Mouse (Mus musculus) MEL (cell line): ENCODE measurements at regions not wholly inside any gene's neighbourhood (a gene's known extent, or its start where the extent isn't known, plus 50 kb on each side); places are given as distances from the start of the nearest gene placed in this dataset.

ENCODE experiments used
- DNase-seq: peaks from one replicate; pipeline ENCODE4 v3.0.0; 2011; ENCODE audit warnings: low read depth, low spot score
- H3K27ac ChIP-seq: 2 replicates; pipeline ENCODE4 v1.5.1; 2012; ENCODE audit warnings: low read depth, mild to moderate bottlenecking, control low read depth, low read length, moderate library complexity; ENCODE audit not compliant: control insufficient read depth
- H3K27me3 ChIP-seq, 2 experiments: fragments of 150-350 bp in 1 of 2; sonication (generic) in 1 of 2; 2 replicates each; pipeline ENCODE4 v1.6.1; 2012; ENCODE audit warnings: low read length in 2 of 2, mild to moderate bottlenecking in 2 of 2, improper control_type of control experiment in 1 of 2, moderate library complexity in 1 of 2; ENCODE audit not compliant: insufficient read depth in 2 of 2, control insufficient read depth in 1 of 2
- H3K36me3 ChIP-seq, 2 experiments: 2 replicates each; pipeline ENCODE4 v1.6.1; 2012 to 2014; ENCODE audit warnings: low read length in 2 of 2, improper control_type of control experiment in 1 of 2, inconsistent platforms in 1 of 2, mild to moderate bottlenecking in 1 of 2; ENCODE audit not compliant: insufficient read depth in 2 of 2, control insufficient read depth in 1 of 2
- H3K4me1 ChIP-seq, 2 experiments: fragments of 150-350 bp in 1 of 2; sonication (generic) in 1 of 2; 2 replicates each; pipeline ENCODE4 v1.6.1; 2012; ENCODE audit warnings: low read length in 2 of 2, improper control_type of control experiment in 1 of 2, mild to moderate bottlenecking in 1 of 2; ENCODE audit not compliant: insufficient read depth in 2 of 2, control insufficient read depth in 1 of 2
- H3K4me3 ChIP-seq, 2 experiments: fragments of 150-350 bp in 1 of 2; sonication (generic) in 1 of 2; 2 replicates each; pipeline ENCODE4 v1.5.1; 2012; ENCODE audit warnings: low read depth in 2 of 2, low read length in 2 of 2, mild to moderate bottlenecking in 2 of 2, moderate library complexity in 2 of 2, control low read depth in 1 of 2, improper control_type of control experiment in 1 of 2; ENCODE audit not compliant: control insufficient read depth in 1 of 2, insufficient read depth in 1 of 2
- H3K79me2 ChIP-seq: 2 replicates; pipeline ENCODE4 v1.6.1; 2012; ENCODE audit warnings: mild to moderate bottlenecking, low read length, moderate library complexity; ENCODE audit not compliant: control insufficient read depth, poor library complexity, insufficient read depth
- H3K9ac ChIP-seq: 2 replicates; pipeline ENCODE4 v1.6.1; 2012; ENCODE audit warnings: low read depth, mild to moderate bottlenecking, control low read depth, low read length, moderate library complexity; ENCODE audit not compliant: control insufficient read depth, poor library complexity, severe bottlenecking
- H3K9me3 ChIP-seq: fragments of 150-350 bp; sonication (generic); replicated peaks from 2 replicates; pipeline ENCODE4 v1.6.1; 2012; ENCODE audit warnings: mild to moderate bottlenecking, low read length, improper control_type of control experiment, moderate library complexity; ENCODE audit not compliant: insufficient read depth
- CHD1 ChIP-seq: IDR thresholded peaks from 2 replicates; pipeline ENCODE4 v1.6.1; 2012; ENCODE audit warnings: low read depth, mild to moderate bottlenecking, inconsistent platforms, low read length, improper control_type of control experiment
- CTCF ChIP-seq, 3 experiments: IDR thresholded peaks in 2 of 3; conservative IDR thresholded peaks in 1 of 3; 2 replicates each; pipeline ENCODE4 v1.5.1; 2011 to 2012; ENCODE audit warnings: low read length in 3 of 3, low read depth in 2 of 3, mild to moderate bottlenecking in 2 of 3, improper control_type of control experiment in 1 of 3, inconsistent platforms in 1 of 3, mixed read lengths in 1 of 3, moderate library complexity in 1 of 3; ENCODE audit not compliant: control insufficient read depth in 1 of 3, insufficient read depth in 1 of 3, poor library complexity in 1 of 3, severe bottlenecking in 1 of 3
- EP300 ChIP-seq, 2 experiments: IDR thresholded peaks; 2 replicates each; pipeline ENCODE4 v1.6.1; 2011; ENCODE audit warnings: improper control_type of control experiment in 2 of 2, low read length in 2 of 2, low read depth in 1 of 2, mild to moderate bottlenecking in 1 of 2
- NRF1 ChIP-seq: IDR thresholded peaks from 2 replicates; pipeline ENCODE4 v1.6.1; 2014; ENCODE audit warnings: low read depth, mild to moderate bottlenecking, inconsistent platforms, low read length, improper control_type of control experiment, moderate library complexity; ENCODE audit not compliant: poor library complexity, insufficient read depth, severe bottlenecking
- POLR2A ChIP-seq, 2 experiments: IDR thresholded peaks; 2 replicates each; pipeline ENCODE4 v1.6.1; 2011 to 2012; ENCODE audit warnings: low read length in 2 of 2, mild to moderate bottlenecking in 2 of 2, control low read depth in 1 of 2, improper control_type of control experiment in 1 of 2, low read depth in 1 of 2, moderate library complexity in 1 of 2; ENCODE audit not compliant: control insufficient read depth in 1 of 2, insufficient read depth in 1 of 2, poor library complexity in 1 of 2
- RAD21 ChIP-seq: IDR thresholded peaks from 2 replicates; pipeline ENCODE4 v1.6.1; 2011; ENCODE audit warnings: mild to moderate bottlenecking, low read depth, low read length, improper control_type of control experiment
- RCOR1 ChIP-seq: IDR thresholded peaks from 2 replicates; pipeline ENCODE4 v1.6.1; 2012; ENCODE audit warnings: low read depth, mild to moderate bottlenecking, inconsistent platforms, low read length, improper control_type of control experiment
- SMC3 ChIP-seq: IDR thresholded peaks from 2 replicates; pipeline ENCODE4 v1.6.1; 2011; ENCODE audit warnings: low read depth, low read length, improper control_type of control experiment
- TAL1 ChIP-seq: IDR thresholded peaks from 2 replicates; pipeline ENCODE4 v1.6.1; 2012; ENCODE audit warnings: mild to moderate bottlenecking, inconsistent platforms, low read length, moderate library complexity, mixed read lengths
- TBP ChIP-seq: IDR thresholded peaks from 2 replicates; pipeline ENCODE4 v1.8.0; 2011; ENCODE audit warnings: low read depth, low read length, improper control_type of control experiment
- USF1 ChIP-seq: IDR thresholded peaks from 2 replicates; pipeline ENCODE4 v1.6.1; 2014; ENCODE audit warnings: low read depth, mild to moderate bottlenecking, inconsistent platforms, low read length, improper control_type of control experiment, moderate library complexity
- USF2 ChIP-seq, 2 experiments: IDR thresholded peaks; 2 replicates each; pipeline ENCODE4 v1.6.1; 2011 to 2012; ENCODE audit warnings: improper control_type of control experiment in 2 of 2, low read length in 2 of 2, borderline replicate concordance in 1 of 2, inconsistent platforms in 1 of 2, low read depth in 1 of 2, mild to moderate bottlenecking in 1 of 2; ENCODE audit not compliant: insufficient read depth in 1 of 2
- ZC3H11A ChIP-seq: IDR thresholded peaks from 2 replicates; pipeline ENCODE4 v1.6.1; 2012; ENCODE audit warnings: low read depth, mild to moderate bottlenecking, inconsistent platforms, low read length, improper control_type of control experiment

GRCm38 (mm10) chr2:71661986-71662385, 83.4 kb upstream of the Itga6 start:
- Histone ChIP-seq H3K36me3 (peaks cover 0 to 16% of the 10 kb centered on the region in 2 experiments; a peak in 2 of 4 replicates), H3K27me3 (no peaks in the 10 kb centered on the region), H3K4me1 (peaks cover 13 to 25% of the 10 kb centered on the region in 2 experiments), H3K9me3 (no peaks in the 10 kb centered on the region), H3K9ac (peak overlapping the region; percentile 51), H3K27ac (peak overlapping the region; percentile 80), H3K79me2 (no peaks in the 10 kb centered on the region), H3K4me3 (peak overlapping the region; percentile 20 to 24; a peak in 3 of 4 replicates)
- peak; percentile 78 for DNase-seq
- peak; percentile 60; the same call in 1 of the 2 replicates for TF ChIP-seq USF1
- peak in 1 of 2 experiments; percentile 23; a peak in 1 of 4 replicates for TF ChIP-seq EP300 (IDR thresholded peaks at IDR 0.05; ENCODE audit: low read depth in 1 of 2, low read length in 2 of 2)
- TF ChIP-seq POLR2A (IDR thresholded peaks at IDR 0.05; ENCODE audit: control insufficient read depth in 1 of 2, insufficient read depth in 1 of 2, low read depth in 1 of 2, low read length in 2 of 2, poor library complexity in 1 of 2): no peak
- TF ChIP-seq USF2 (IDR thresholded peaks at IDR 0.05; ENCODE audit: borderline replicate concordance in 1 of 2, insufficient read depth in 1 of 2, low read depth in 1 of 2, low read length in 2 of 2): 0 out of 4 replicates have a peak, but pooled peaks of 1 of the 2 experiments have one; percentile 11
- TF ChIP-seq NRF1: no peak
- TF ChIP-seq SMC3: no peak
- TF ChIP-seq RCOR1: 0 out of 2 replicates have a peak, but pooled peaks have one; percentile 9
- no peak for TF ChIP-seq ZC3H11A
- TF ChIP-seq, all 39 proteins: peak for 4

GRCm38 (mm10) chr2:71663453-71663852, 82.0 kb upstream of the Itga6 start:
- H3K4me1 ChIP-seq: peaks cover 13 to 23% of the 10 kb centered on the region in 2 experiments
- no peaks in the 10 kb centered on the region for H3K27me3 ChIP-seq
- no peaks in the 10 kb centered on the region for H3K9me3 ChIP-seq
- peaks cover 0 to 14% of the 10 kb centered on the region in 2 experiments; a peak in 2 of 4 replicates for H3K36me3 ChIP-seq
- no peaks in the 10 kb centered on the region for H3K79me2 ChIP-seq
- H3K9ac ChIP-seq: no peak overlapping the region
- peak overlapping the region in 1 of 2 experiments; percentile 24; a peak in 1 of 4 replicates for H3K4me3 ChIP-seq
- DNase-seq: peak; percentile 23
- TF ChIP-seq TAL1 (0 out of 2 replicates have a peak, but pooled peaks have one; percentile 5), CTCF (IDR thresholded peaks at IDR 0.05 in 2 of 3, conservative IDR thresholded peaks at IDR 0.05 in 1 of 3; ENCODE audit: control insufficient read depth in 1 of 3, insufficient read depth in 1 of 3, low read depth in 2 of 3, low read length in 3 of 3, poor library complexity in 1 of 3, severe bottlenecking in 1 of 3) (no peak)
- no peak overlapping the region for H3K27ac ChIP-seq

GRCm38 (mm10) chr2:71666927-71667326, 78.5 kb upstream of the Itga6 start:
- no peak for DNase-seq
- Histone ChIP-seq H3K9me3 (no peaks in the 10 kb centered on the region), H3K79me2 (no peaks in the 10 kb centered on the region), H3K4me1 (peaks cover 9 to 12% of the 10 kb centered on the region in 2 experiments), H3K9ac (no peak overlapping the region), H3K36me3 (peaks cover 0 to 10% of the 10 kb centered on the region in 2 experiments; a peak in 2 of 4 replicates), H3K27ac (no peak overlapping the region), H3K27me3 (peaks cover 1 to 2% of the 10 kb centered on the region in 2 experiments; a peak in 2 of 4 replicates), H3K4me3 (no peak overlapping the region)
- TF ChIP-seq RAD21 (no peak), CHD1 (no peak), TBP (no peak)
